Mouse (Mus musculus): ENCODE measurements at regions not wholly inside any gene's neighbourhood (a gene's known extent, or its start where the extent isn't known, plus 50 kb on each side); places are given as distances from the start of the nearest gene placed in this dataset.

GRCm38 (mm10) chr6:91590395-91590794, 74.7 kb downstream of the Lsm3 start:
- Histone ChIP-seq H3K36me3 (ENCODE audit: insufficient read depth, low read length) (no peaks in the 10 kb centered on the region), H3K4me3 (ENCODE audit: low read length) (no peak overlapping the region), H3K9me3 (ENCODE audit: low read length) (no peaks in the 10 kb centered on the region), H3K4me2 (replicated peaks; ENCODE audit: low read depth, low read length) (no peak overlapping the region), H3K27ac (ENCODE audit: low read length) (no peak overlapping the region), H3K9ac (replicated peaks; ENCODE audit: low read length) (no peak overlapping the region), H3K4me1 (ENCODE audit: insufficient read depth, low read length) (peaks cover 6% of the 10 kb centered on the region), H3K27me3 (ENCODE audit: insufficient read depth, low read length) (0 out of 2 replicates have a peak, but pooled peaks cover 2% of the 10 kb centered on the region)
- WGBS = 42% methylated on average over 6 of the region's 6 CpGs
- ATAC-seq (ENCODE audit: low FRiP score, low TSS enrichment) = no peak

GRCm38 (mm10) chr6:91590806-91591571, 75.3 kb downstream of the Lsm3 start:
- H3K4me1 ChIP-seq (ENCODE audit: insufficient read depth, low read length) = peaks cover 6% of the 10 kb centered on the region

GRCm38 (mm10) chr6:91592651-91593050, 76.9 kb downstream of the Lsm3 start:
- peaks cover 6% of the 10 kb centered on the region for H3K4me1 ChIP-seq (ENCODE audit: insufficient read depth, low read length)
- 51% methylated on average over 2 of the region's 2 CpGs for WGBS
- no peak for ATAC-seq (ENCODE audit: low FRiP score, low TSS enrichment)
- no peaks in the 10 kb centered on the region for H3K36me3 ChIP-seq (ENCODE audit: insufficient read depth, low read length)
- 0 out of 2 replicates have a peak, but pooled peaks cover 2% of the 10 kb centered on the region for H3K27me3 ChIP-seq (ENCODE audit: insufficient read depth, low read length)
- H3K4me2 ChIP-seq (replicated peaks; ENCODE audit: low read depth, low read length) = no peak overlapping the region
- no peak overlapping the region for H3K27ac ChIP-seq (ENCODE audit: low read length)
- H3K4me3 ChIP-seq (ENCODE audit: low read length) = no peak overlapping the region
- H3K9me3 ChIP-seq (ENCODE audit: low read length) = no peaks in the 10 kb centered on the region
- H3K9ac ChIP-seq (replicated peaks; ENCODE audit: low read length) = no peak overlapping the region

More at GRCm38 (mm10) chr6:91590806-91591571, 75.3 kb downstream of the Lsm3 start:
- no peak overlapping the region for H3K4me2 ChIP-seq (replicated peaks; ENCODE audit: low read depth, low read length)
- H3K4me3 ChIP-seq (ENCODE audit: low read length) = no peak overlapping the region
- no peaks in the 10 kb centered on the region for H3K9me3 ChIP-seq (ENCODE audit: low read length)
- 0 out of 2 replicates have a peak, but pooled peaks cover 2% of the 10 kb centered on the region for H3K27me3 ChIP-seq (ENCODE audit: insufficient read depth, low read length)
- no peak overlapping the region for H3K27ac ChIP-seq (ENCODE audit: low read length)
- no peaks in the 10 kb centered on the region for H3K36me3 ChIP-seq (ENCODE audit: insufficient read depth, low read length)
- 32% methylated on average over 8 of the region's 8 CpGs for WGBS
- peak overlapping the region; percentile 17; the same call in 1 of the 2 replicates for H3K9ac ChIP-seq (replicated peaks; ENCODE audit: low read length)
- ATAC-seq (ENCODE audit: low FRiP score, low TSS enrichment) = no peak; the same call in 1 of the 2 replicates

GRCm38 (mm10) chr6:91598942-91599341, 83.2 kb downstream of the Lsm3 start:
- Histone ChIP-seq H3K4me3 (ENCODE audit: low read length) (no peak overlapping the region), H3K4me1 (ENCODE audit: insufficient read depth, low read length) (no peaks in the 10 kb centered on the region), H3K4me2 (replicated peaks; ENCODE audit: low read depth, low read length) (no peak overlapping the region), H3K9ac (replicated peaks; ENCODE audit: low read length) (no peak overlapping the region), H3K27ac (ENCODE audit: low read length) (no peak overlapping the region), H3K9me3 (ENCODE audit: low read length) (no peaks in the 10 kb centered on the region), H3K36me3 (ENCODE audit: insufficient read depth, low read length) (no peaks in the 10 kb centered on the region), H3K27me3 (ENCODE audit: insufficient read depth, low read length) (no peaks in the 10 kb centered on the region)
- ATAC-seq (ENCODE audit: low FRiP score, low TSS enrichment) = 0 out of 2 replicates have a peak, but pooled peaks have one; percentile 35
- WGBS = 58% methylated on average over 10 of the region's 10 CpGs

- 82% methylated on average over 3 of the region's 3 CpGs for WGBS
- Histone ChIP-seq H3K27me3 (ENCODE audit: insufficient read depth, low read length) (no peaks in the 10 kb centered on the region), H3K4me2 (replicated peaks; ENCODE audit: low read depth, low read length) (no peak overlapping the region), H3K36me3 (ENCODE audit: insufficient read depth, low read length) (no peaks in the 10 kb centered on the region), H3K27ac (ENCODE audit: low read length) (no peak overlapping the region), H3K4me1 (ENCODE audit: insufficient read depth, low read length) (no peaks in the 10 kb centered on the region), H3K9ac (replicated peaks; ENCODE audit: low read length) (no peak overlapping the region), H3K9me3 (ENCODE audit: low read length) (no peaks in the 10 kb centered on the region), H3K4me3 (ENCODE audit: low read length) (no peak overlapping the region)
- ATAC-seq (ENCODE audit: low FRiP score, low TSS enrichment) = no peak
These were observed 83.7 kb upstream of the Slc6a6 start for GRCm38 (mm10) chr6:91600116-91600515.

- H3K27ac ChIP-seq (ENCODE audit: low read length) = no peak overlapping the region
- H3K27me3 ChIP-seq (ENCODE audit: insufficient read depth, low read length) = no peaks in the 10 kb centered on the region
- WGBS = 80% methylated on average over 10 of the region's 10 CpGs
- no peak overlapping the region for H3K4me2 ChIP-seq (replicated peaks; ENCODE audit: low read depth, low read length)
- H3K36me3 ChIP-seq (ENCODE audit: insufficient read depth, low read length) = no peaks in the 10 kb centered on the region
- no peaks in the 10 kb centered on the region for H3K9me3 ChIP-seq (ENCODE audit: low read length)
- H3K4me3 ChIP-seq (ENCODE audit: low read length) = no peak overlapping the region
- ATAC-seq (ENCODE audit: low FRiP score, low TSS enrichment) = no peak
- H3K9ac ChIP-seq (replicated peaks; ENCODE audit: low read length) = no peak overlapping the region
- H3K4me1 ChIP-seq (ENCODE audit: insufficient read depth, low read length) = no peaks in the 10 kb centered on the region
These were observed 77.1 kb upstream of the Slc6a6 start for GRCm38 (mm10) chr6:91606634-91607215.

GRCm38 (mm10) chr6:91607613-91608272, 76.1 kb upstream of the Slc6a6 start:
- Histone ChIP-seq H3K36me3 (ENCODE audit: insufficient read depth, low read length) (no peaks in the 10 kb centered on the region), H3K9me3 (ENCODE audit: low read length) (peaks cover 3% of the 10 kb centered on the region; the same call in 1 of the 2 replicates), H3K4me3 (ENCODE audit: low read length) (no peak overlapping the region), H3K9ac (replicated peaks; ENCODE audit: low read length) (no peak overlapping the region), H3K4me1 (ENCODE audit: insufficient read depth, low read length) (no peaks in the 10 kb centered on the region), H3K4me2 (replicated peaks; ENCODE audit: low read depth, low read length) (no peak overlapping the region), H3K27ac (ENCODE audit: low read length) (no peak overlapping the region), H3K27me3 (ENCODE audit: insufficient read depth, low read length) (no peaks in the 10 kb centered on the region)
- no peak for ATAC-seq (ENCODE audit: low FRiP score, low TSS enrichment)
- WGBS = 84% methylated on average over 12 of the region's 12 CpGs

GRCm38 (mm10) chr6:91609671-91610070, 74.2 kb upstream of the Slc6a6 start:
- H3K36me3 ChIP-seq (ENCODE audit: insufficient read depth, low read length) = no peaks in the 10 kb centered on the region
- H3K27me3 ChIP-seq (ENCODE audit: insufficient read depth, low read length) = no peaks in the 10 kb centered on the region
- peaks cover 6% of the 10 kb centered on the region; the same call in 1 of the 2 replicates for H3K9me3 ChIP-seq (ENCODE audit: low read length)
- H3K9ac ChIP-seq (replicated peaks; ENCODE audit: low read length) = no peak overlapping the region; the same call in 1 of the 2 replicates
- 55% methylated on average over 2 of the region's 2 CpGs for WGBS
- no peak overlapping the region for H3K4me3 ChIP-seq (ENCODE audit: low read length)
- no peak overlapping the region for H3K27ac ChIP-seq (ENCODE audit: low read length)
- ATAC-seq (ENCODE audit: low FRiP score, low TSS enrichment) = no peak
- H3K4me2 ChIP-seq (replicated peaks; ENCODE audit: low read depth, low read length) = no peak overlapping the region
- no peaks in the 10 kb centered on the region for H3K4me1 ChIP-seq (ENCODE audit: insufficient read depth, low read length)

- Histone ChIP-seq H3K4me3 (ENCODE audit: low read length) (no peak overlapping the region), H3K27me3 (ENCODE audit: insufficient read depth, low read length) (no peaks in the 10 kb centered on the region), H3K4me1 (ENCODE audit: insufficient read depth, low read length) (peaks cover 15% of the 10 kb centered on the region), H3K36me3 (ENCODE audit: insufficient read depth, low read length) (no peaks in the 10 kb centered on the region), H3K9ac (replicated peaks; ENCODE audit: low read length) (no peak overlapping the region), H3K27ac (ENCODE audit: low read length) (no peak overlapping the region), H3K9me3 (ENCODE audit: low read length) (peaks cover 6% of the 10 kb centered on the region; the same call in 1 of the 2 replicates), H3K4me2 (replicated peaks; ENCODE audit: low read depth, low read length) (no peak overlapping the region)
- no peak for ATAC-seq (ENCODE audit: low FRiP score, low TSS enrichment)
- WGBS = 78% methylated on average over 2 of the region's 2 CpGs
These were observed 68.8 kb upstream of the Slc6a6 start for GRCm38 (mm10) chr6:91615022-91615421.

Data from kidney, embryonic 16.5 days (tissue).